ENCODE assay signal across 8 mouse cellular contexts in genomic region chr10:14017822-14018364, GRCm38 (mm10). TPM values are rescaled to one million over a fixed set of nuclear protein-coding genes. Genes with fewer than 3 reads are reported as not detected.
DNase-seq lines count a peak whose midpoint lies in the region; ATAC-seq lines count a peak whose summit lies in the region.

No protein-coding gene starts in this region.

- WGBS in midbrain, embryonic 15.5 days, result 3% methylated on average over 12 of the region's 12 CpGs

- peak; percentile 42 to 45 for DNase-seq in B cell, adult 2 months
- DNase-seq in ES-CJ7 (ENCODE audit: low read depth, low spot score), result peak; percentile 78
- DNase-seq in embryo, embryonic 9.5 days (ENCODE audit: extremely low spot score), result peak; percentile 38
- DNase-seq in heart, postnatal 10 days, result peak; percentile 62 to 69
- DNase-seq in kidney, postnatal 36 days, result peak; percentile 22 to 45
- DNase-seq in spleen, postnatal 4 days (ENCODE audit: low spot score in 2 of 2), result no peak
- DNase-seq in urinary bladder, postnatal 4 days (ENCODE audit: low spot score in 2 of 2), result no peak

- peak; percentile 70 for ATAC-seq in midbrain, embryonic 15.5 days (replicated peaks)

- H3K4me3 ChIP-seq in midbrain, embryonic 15.5 days, result peak overlapping the region; percentile 35

- H3K4me1 ChIP-seq in midbrain, embryonic 15.5 days, result peaks cover 23% of the 10 kb centered on the region

- peak overlapping the region; percentile 33 for H3K9ac ChIP-seq in midbrain, embryonic 15.5 days

- H3K36me3 ChIP-seq in midbrain, embryonic 15.5 days (replicated peaks), result no peaks in the 10 kb centered on the region

- H3K27ac ChIP-seq in midbrain, embryonic 15.5 days, result peak overlapping the region; percentile 42

- intact Hi-C loops in heart, postnatal 10 days (cut with DNase I), result loop anchor here (2.0 to 5.0 kb wide), 3 partner anchors 39 to 69 kb away; partner anchors contain the start of gene Hivep2

- peak overlapping the region; percentile 50 for H3K4me2 ChIP-seq in midbrain, embryonic 15.5 days

- H3K27me3 ChIP-seq in midbrain, embryonic 15.5 days (replicated peaks), result no peaks in the 10 kb centered on the region

- H3K9me3 ChIP-seq in midbrain, embryonic 15.5 days, result no peaks in the 10 kb centered on the region

RNA-seq across cellular contexts. Expression of gene Hivep2, which starts 52.0 kb away (rescaled TPM):
- 10 to 100 TPM; 25.7 to 28.4 TPM for total RNA-seq in heart, postnatal 10 days (2021)
- 10.6 and 12.0 TPM in 2 replicates for polyA plus RNA-seq in midbrain, embryonic 15.5 days (2015; fragmentation: Nextera tagmentation; extraction: Ambion mirVana)

Comparison
In these comparisons a context has a peak if more than half of its experiments do, and no peak if none do; other contexts are left out.
1. DNase-seq: peak in B cell, adult 2 months (2 of 2), ES-CJ7 (single experiment), embryo, embryonic 9.5 days (single experiment), heart, postnatal 10 days (2 of 2) and kidney, postnatal 36 days (2 of 2); none in spleen, postnatal 4 days (0 of 2) and urinary bladder, postnatal 4 days (0 of 2).